8 mouse cellular contexts compared by ENCODE assay signal in genomic region chr17:29396821-29397242, GRCm38 (mm10). TPM values are rescaled to one million over a fixed set of nuclear protein-coding genes. Genes with fewer than 3 reads are reported as not detected.
DNase-seq lines count a peak whose midpoint lies in the region; ATAC-seq and TF ChIP-seq lines count a peak whose summit lies in the region.

No protein-coding gene starts in this region.

- H3K9me3 ChIP-seq in megakaryocyte, embryonic 14.5 days = no peaks in the 10 kb centered on the region

- no peaks in the 10 kb centered on the region for H3K27me3 ChIP-seq in megakaryocyte, embryonic 14.5 days (replicated peaks)

- no peaks in the 10 kb centered on the region for H3K4me1 ChIP-seq in cortical plate, adult 2 months (ENCODE audit: control insufficient read depth, insufficient read depth, low read length)
- peaks cover 95% of the 10 kb centered on the region for H3K4me1 ChIP-seq in megakaryocyte, embryonic 14.5 days

- no peak overlapping the region for H3K27ac ChIP-seq in cortical plate, adult 2 months (ENCODE audit: insufficient read depth, low read length)

- TF ChIP-seq POLR2A in cortical plate, adult 2 months (IDR thresholded peaks at IDR 0.05; ENCODE audit: extremely low read depth, insufficient read depth, low read length) = no peak

- peak; percentile 97 for TF ChIP-seq CTCF in cortical plate, adult 2 months (IDR thresholded peaks at IDR 0.05; ENCODE audit: extremely low read depth, insufficient read depth, low read length)

- no peaks in the 10 kb centered on the region for H3K36me3 ChIP-seq in megakaryocyte, embryonic 14.5 days (replicated peaks; ENCODE audit: low read length)

- no peak overlapping the region for H3K4me3 ChIP-seq in cortical plate, adult 2 months (ENCODE audit: insufficient read depth, low read length)
- H3K4me3 ChIP-seq in megakaryocyte, embryonic 14.5 days (replicated peaks) = peak overlapping the region; percentile 93

- DNase-seq in gastrocnemius, adult 8-10 months (ENCODE audit: low spot score in 2 of 2) = peak; percentile 48 to 68
- DNase-seq in hindlimb bud, embryonic 11.5 days (ENCODE audit: extremely low spot score, low read depth, low spot score) = peak; percentile 84
- DNase-seq in left cerebral cortex, adult 8-10 months (ENCODE audit: low spot score in 2 of 2) = peak; percentile 54
- DNase-seq in right cerebral cortex, adult 2 months (ENCODE audit: low spot score in 2 of 2) = peak; percentile 79 to 80
- peak; percentile 80 for DNase-seq in urinary bladder, postnatal 14 days (ENCODE audit: low spot score)

- ATAC-seq in activated CD4-positive, CD25-positive, alpha-beta regulatory T cell, adult 4 months = peak; percentile 15

RNA-seq across cellular contexts. Expression of gene Fgd2, which starts 36.1 kb away (rescaled TPM):
- polyA plus RNA-seq in activated CD4-positive, CD25-positive, alpha-beta regulatory T cell, adult 4 months (2017; shearing (Covaris generic)) = 1 to 10 TPM in 1 of 2 experiments, under 1 TPM in 1; 0.79 to 2.5 TPM
- 16.8 and 17.0 TPM in 2 replicates for polyA plus RNA-seq in cortical plate, adult 2 months (2012; rRNA removed)
- total RNA-seq in gastrocnemius, adult 8-10 months (2022) = 1 to 10 TPM in 1 of 4 experiments, under 1 TPM in 3; 0.38 to 1.0 (median 0.67) TPM
- 1 to 10 TPM; 7.5 to 7.9 (median 7.6) TPM for total RNA-seq in left cerebral cortex, adult 8-10 months (2022)
- 4.3 and 23.7 TPM in 2 replicates for polyA plus RNA-seq in megakaryocyte, embryonic 14.5 days (2012; ENCODE audit: insufficient read depth, low replicate concordance)

RNA-seq across cellular contexts. Expression of gene Mtch1, which starts 49.1 kb away (rescaled TPM):
- polyA plus RNA-seq in activated CD4-positive, CD25-positive, alpha-beta regulatory T cell, adult 4 months (2017; shearing (Covaris generic)) = 10 to 100 TPM; 14.6 to 18.4 TPM
- polyA plus RNA-seq in cortical plate, adult 2 months (2012; rRNA removed) = 586 and 591 TPM in 2 replicates
- total RNA-seq in gastrocnemius, adult 8-10 months (2022) = 10 to 100 TPM; 74.1 to 82.3 (median 80.3) TPM
- total RNA-seq in left cerebral cortex, adult 8-10 months (2022) = 100 to 1,000 TPM; 565 to 601 (median 593) TPM
- polyA plus RNA-seq in megakaryocyte, embryonic 14.5 days (2012; ENCODE audit: insufficient read depth, low replicate concordance) = 140 and 280 TPM in 2 replicates
